Mouse (Mus musculus): ENCODE measurements around the gene Bach2. TPM values are rescaled to one million over a fixed set of nuclear protein-coding genes. Genes with fewer than 3 reads are reported as not detected.

The Bach2 gene
- polyA plus RNA-seq, 1 experiment from 2014 or later = 37.3 TPM

- H3K9me3 ChIP-seq = no peaks in the 10 kb centered on the region
- H3K36me3 ChIP-seq = no peaks in the 10 kb centered on the region
- H3K27me3 ChIP-seq (replicated peaks) = no peaks in the 10 kb centered on the region
- WGBS = 58% methylated on average over 16 of the region's 16 CpGs
- H3K4me1 ChIP-seq = peaks cover 59% of the 10 kb centered on the region
- no peak overlapping the region for H3K9ac ChIP-seq
- peak; percentile 58 for ATAC-seq (ENCODE audit: low FRiP score, low read depth)
- H3K4me3 ChIP-seq = no peak overlapping the region
- no peak overlapping the region for H3K27ac ChIP-seq
- no peak overlapping the region; the same call in 1 of the 2 replicates for H3K4me2 ChIP-seq (replicated peaks)
These were observed 241.4 kb downstream of the Bach2 start for GRCm38 (mm10) chr4:32479801-32480700.

GRCm38 (mm10) chr4:32481366-32482055, 242.9 kb downstream of the Bach2 start:
- H3K36me3 ChIP-seq = no peaks in the 10 kb centered on the region
- H3K4me3 ChIP-seq = no peak overlapping the region
- peak overlapping the region; percentile 21; the same call in 1 of the 2 replicates for H3K4me2 ChIP-seq (replicated peaks)
- no peak overlapping the region for H3K9ac ChIP-seq
- H3K4me1 ChIP-seq = peaks cover 68% of the 10 kb centered on the region
- H3K27me3 ChIP-seq (replicated peaks) = no peaks in the 10 kb centered on the region
- H3K27ac ChIP-seq = peak overlapping the region; percentile 11; the same call in 1 of the 2 replicates
- 29% methylated on average over 18 of the region's 18 CpGs for WGBS
- no peaks in the 10 kb centered on the region for H3K9me3 ChIP-seq
- ATAC-seq (ENCODE audit: low FRiP score, low read depth) = no peak

GRCm38 (mm10) chr4:32482138-32482537, 243.5 kb downstream of the Bach2 start:
- WGBS = 73% methylated on average over 8 of the region's 8 CpGs
- Histone ChIP-seq H3K4me1 (peaks cover 74% of the 10 kb centered on the region), H3K27me3 (replicated peaks) (no peaks in the 10 kb centered on the region), H3K9ac (no peak overlapping the region), H3K27ac (no peak overlapping the region; the same call in 1 of the 2 replicates), H3K4me2 (replicated peaks) (no peak overlapping the region), H3K4me3 (no peak overlapping the region), H3K9me3 (no peaks in the 10 kb centered on the region), H3K36me3 (no peaks in the 10 kb centered on the region)
- no peak for ATAC-seq (ENCODE audit: low FRiP score, low read depth)

- no peak overlapping the region for H3K4me3 ChIP-seq
- H3K9ac ChIP-seq = no peak overlapping the region
- ATAC-seq (ENCODE audit: low FRiP score, low read depth) = peak; percentile 43; the same call in 1 of the 2 replicates
- no peaks in the 10 kb centered on the region for H3K9me3 ChIP-seq
- H3K4me2 ChIP-seq (replicated peaks) = no peak overlapping the region
- H3K27ac ChIP-seq = peak overlapping the region; percentile 64; the same call in 1 of the 2 replicates
- no peaks in the 10 kb centered on the region for H3K36me3 ChIP-seq
- WGBS = 7% methylated on average over 8 of the region's 8 CpGs
- peaks cover 74% of the 10 kb centered on the region for H3K4me1 ChIP-seq
- no peaks in the 10 kb centered on the region for H3K27me3 ChIP-seq (replicated peaks)
These were observed 244.3 kb downstream of the Bach2 start for GRCm38 (mm10) chr4:32482936-32483335.

GRCm38 (mm10) chr4:32485848-32486247, 247.2 kb downstream of the Bach2 start:
- Histone ChIP-seq H3K36me3 (no peaks in the 10 kb centered on the region), H3K9me3 (no peaks in the 10 kb centered on the region), H3K4me3 (no peak overlapping the region), H3K4me1 (peaks cover 45% of the 10 kb centered on the region), H3K9ac (no peak overlapping the region), H3K27ac (no peak overlapping the region), H3K4me2 (replicated peaks) (no peak overlapping the region), H3K27me3 (replicated peaks) (no peaks in the 10 kb centered on the region)
- ATAC-seq (ENCODE audit: low FRiP score, low read depth) = no peak
- WGBS = 37% methylated on average over 5 of the region's 5 CpGs

- H3K4me2 ChIP-seq (replicated peaks) = peak overlapping the region; percentile 12; the same call in 1 of the 2 replicates
- ATAC-seq (ENCODE audit: low FRiP score, low read depth) = no peak
- no peaks in the 10 kb centered on the region for H3K27me3 ChIP-seq (replicated peaks)
- no peak overlapping the region for H3K9ac ChIP-seq
- WGBS = 68% methylated on average over 17 of the region's 17 CpGs
- H3K9me3 ChIP-seq = no peaks in the 10 kb centered on the region
- no peak overlapping the region for H3K4me3 ChIP-seq
- peak overlapping the region; percentile 50 for H3K27ac ChIP-seq
- no peaks in the 10 kb centered on the region for H3K36me3 ChIP-seq
- peaks cover 35% of the 10 kb centered on the region for H3K4me1 ChIP-seq
These were observed 248.2 kb downstream of the Bach2 start for GRCm38 (mm10) chr4:32486654-32487398.

- 71% methylated on average over 1 of the region's 1 CpGs for WGBS
- no peak overlapping the region for H3K4me3 ChIP-seq
- no peak overlapping the region for H3K27ac ChIP-seq
- peaks cover 16% of the 10 kb centered on the region for H3K4me1 ChIP-seq
- no peaks in the 10 kb centered on the region for H3K27me3 ChIP-seq (replicated peaks)
- no peak for ATAC-seq (ENCODE audit: low FRiP score, low read depth)
- 0 out of 2 replicates have a peak, but pooled peaks cover under 1% of the 10 kb centered on the region for H3K36me3 ChIP-seq
- no peaks in the 10 kb centered on the region for H3K9me3 ChIP-seq
- H3K9ac ChIP-seq = no peak overlapping the region
- no peak overlapping the region for H3K4me2 ChIP-seq (replicated peaks)
These were observed 250.6 kb downstream of the Bach2 start for GRCm38 (mm10) chr4:32489186-32489585.

- no peak for ATAC-seq (ENCODE audit: low FRiP score, low read depth)
- H3K27ac ChIP-seq = no peak overlapping the region
- WGBS = 85% methylated on average over 8 of the region's 8 CpGs
These were observed 252.6 kb downstream of the Bach2 start for GRCm38 (mm10) chr4:32491176-32491575.

GRCm38 (mm10) chr4:32492834-32493233, 254.2 kb downstream of the Bach2 start:
- Histone ChIP-seq H3K27me3 (replicated peaks) (no peaks in the 10 kb centered on the region), H3K4me3 (no peak overlapping the region), H3K9ac (no peak overlapping the region), H3K36me3 (0 out of 2 replicates have a peak, but pooled peaks cover 3% of the 10 kb centered on the region), H3K4me1 (no peaks in the 10 kb centered on the region), H3K4me2 (replicated peaks) (no peak overlapping the region), H3K9me3 (no peaks in the 10 kb centered on the region), H3K27ac (no peak overlapping the region)
- ATAC-seq (ENCODE audit: low FRiP score, low read depth) = no peak
- 89% methylated on average over 7 of the region's 7 CpGs for WGBS

More at GRCm38 (mm10) chr4:32491176-32491575, 252.6 kb downstream of the Bach2 start:
- H3K27me3 ChIP-seq (replicated peaks) = no peaks in the 10 kb centered on the region
- H3K9ac ChIP-seq = no peak overlapping the region
- H3K4me2 ChIP-seq (replicated peaks) = no peak overlapping the region
- H3K4me1 ChIP-seq = peaks cover 10% of the 10 kb centered on the region
- H3K36me3 ChIP-seq = 0 out of 2 replicates have a peak, but pooled peaks cover 3% of the 10 kb centered on the region
- H3K9me3 ChIP-seq = no peaks in the 10 kb centered on the region
- no peak overlapping the region for H3K4me3 ChIP-seq

GRCm38 (mm10) chr4:32501780-32502179, 263.2 kb downstream of the Bach2 start:
- Histone ChIP-seq H3K9ac (no peak overlapping the region), H3K4me3 (no peak overlapping the region), H3K9me3 (no peaks in the 10 kb centered on the region), H3K36me3 (peaks cover 27% of the 10 kb centered on the region; the same call in 1 of the 2 replicates), H3K4me1 (no peaks in the 10 kb centered on the region), H3K27ac (no peak overlapping the region), H3K27me3 (replicated peaks) (no peaks in the 10 kb centered on the region), H3K4me2 (replicated peaks) (no peak overlapping the region)
- WGBS = 96% methylated on average over 8 of the region's 8 CpGs
- ATAC-seq (ENCODE audit: low FRiP score, low read depth) = no peak

- Histone ChIP-seq H3K4me3 (no peak overlapping the region), H3K4me1 (no peaks in the 10 kb centered on the region), H3K9ac (no peak overlapping the region), H3K9me3 (no peaks in the 10 kb centered on the region), H3K27me3 (replicated peaks) (no peaks in the 10 kb centered on the region), H3K4me2 (replicated peaks) (no peak overlapping the region), H3K36me3 (peaks cover 27% of the 10 kb centered on the region; the same call in 1 of the 2 replicates), H3K27ac (no peak overlapping the region)
- ATAC-seq (ENCODE audit: low FRiP score, low read depth) = no peak
- 96% methylated on average over 4 of the region's 4 CpGs for WGBS
These were observed 263.6 kb downstream of the Bach2 start for GRCm38 (mm10) chr4:32502181-32502580.
